Mouse (Mus musculus) olfactory bulb, adult 2 months (tissue): Measurements from ENCODE around the gene Rcor1.

ENCODE experiments used
- CTCF ChIP-seq: fragments of 200-500 bp; IDR thresholded peaks from 2 replicates; pipeline ENCODE4 v1.5.1; 2012; ENCODE audit warnings: low read depth, mild to moderate bottlenecking, low read length, moderate library complexity; ENCODE audit not compliant: insufficient read depth
- POLR2A ChIP-seq: fragments of 200-500 bp; IDR thresholded peaks from 2 replicates; pipeline ENCODE4 v1.6.1; 2012; ENCODE audit warnings: mild to moderate bottlenecking, low read depth, low read length, moderate library complexity; ENCODE audit not compliant: insufficient read depth

GRCm38 (mm10) chr12:111143509-111144063 lies 104.4 kb downstream of the Rcor1 start:
- no peak for TF ChIP-seq POLR2A
- no peak for TF ChIP-seq CTCF
